Mouse (Mus musculus): ENCODE data around the gene Adssl1.

Gene Adssl1

DNA sequence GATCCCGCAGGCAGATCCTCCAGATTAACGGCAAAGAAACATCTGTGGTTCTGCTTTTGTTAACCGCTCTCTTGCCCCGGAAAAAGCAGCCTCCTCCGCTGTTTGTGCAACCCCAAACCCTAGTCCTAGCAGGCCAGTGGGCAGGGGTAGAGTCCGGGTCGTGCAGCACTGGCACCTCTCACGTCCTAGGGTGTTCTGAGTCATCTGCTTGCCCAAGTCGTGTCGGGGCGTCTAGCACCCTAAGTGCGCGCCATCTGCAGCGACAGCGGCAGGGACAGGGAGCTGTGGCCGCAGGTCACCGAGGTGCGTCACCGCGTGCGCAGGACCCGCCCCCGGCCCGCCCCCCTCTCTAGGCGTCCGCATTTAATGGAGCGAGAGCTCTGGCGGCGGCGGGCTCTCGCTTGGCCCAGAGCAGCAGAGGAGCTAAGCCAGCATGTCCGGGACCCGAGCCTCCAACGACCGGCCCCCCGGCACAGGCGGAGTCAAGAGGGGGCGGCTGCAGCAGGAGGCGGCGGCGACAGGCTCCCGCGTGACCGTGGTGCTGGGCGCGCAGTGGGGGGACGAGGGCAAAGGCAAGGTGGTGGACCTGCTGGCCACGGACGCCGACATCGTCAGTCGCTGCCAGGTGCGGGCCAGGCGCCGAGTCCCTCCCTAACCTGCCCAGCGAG lies at the start of gene Adssl1:
TSS of gene Adssl1 (plus strand) at position 360 of the 668 bp plus-strand sequence.
- no peak for DNase-seq (ENCODE audit: low spot score in 2 of 2)

DNA sequence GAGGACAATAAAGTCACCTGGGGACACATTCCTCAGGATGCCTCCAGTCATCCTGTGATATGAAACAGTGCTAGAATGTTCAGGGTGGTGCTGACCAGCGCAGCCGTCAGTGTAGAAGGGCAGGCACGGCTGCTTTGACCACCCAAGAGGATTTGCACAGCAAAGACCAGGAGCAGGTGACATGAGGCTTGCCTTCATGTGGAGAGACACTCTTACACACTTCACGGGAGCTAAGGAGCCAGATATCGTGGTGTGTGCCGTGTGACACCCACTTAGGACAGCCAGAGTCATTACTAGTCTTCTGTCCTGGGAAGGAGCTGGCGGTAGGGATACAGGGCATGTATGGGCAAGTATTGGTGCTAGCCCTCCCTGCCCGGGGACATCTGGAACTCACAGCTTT lies 49.7 kb upstream of the Adssl1 start:
- DNase-seq (ENCODE audit: low spot score in 2 of 2): no peak

DNA sequence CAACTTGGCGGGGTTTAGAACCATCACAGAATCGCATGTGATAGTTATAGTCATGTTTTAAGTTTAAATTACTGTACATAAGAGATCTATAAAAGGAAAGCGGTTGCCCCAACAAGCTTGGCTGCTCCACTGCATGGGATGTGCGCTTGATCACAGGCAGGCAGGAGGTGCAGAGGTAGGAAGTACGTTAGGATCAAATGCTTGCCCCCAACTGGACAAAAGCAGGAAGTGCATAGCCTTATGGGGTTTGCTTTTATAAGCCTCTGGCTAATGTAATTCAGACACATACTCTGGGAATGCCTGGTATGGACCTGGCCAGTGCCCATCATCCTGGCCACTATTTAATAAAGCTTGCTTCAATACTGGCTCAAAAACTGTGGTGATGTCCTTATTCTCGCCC lies 48.8 kb upstream of the Adssl1 start:
- DNase-seq (ENCODE audit: low spot score in 2 of 2): no peak

DNA sequence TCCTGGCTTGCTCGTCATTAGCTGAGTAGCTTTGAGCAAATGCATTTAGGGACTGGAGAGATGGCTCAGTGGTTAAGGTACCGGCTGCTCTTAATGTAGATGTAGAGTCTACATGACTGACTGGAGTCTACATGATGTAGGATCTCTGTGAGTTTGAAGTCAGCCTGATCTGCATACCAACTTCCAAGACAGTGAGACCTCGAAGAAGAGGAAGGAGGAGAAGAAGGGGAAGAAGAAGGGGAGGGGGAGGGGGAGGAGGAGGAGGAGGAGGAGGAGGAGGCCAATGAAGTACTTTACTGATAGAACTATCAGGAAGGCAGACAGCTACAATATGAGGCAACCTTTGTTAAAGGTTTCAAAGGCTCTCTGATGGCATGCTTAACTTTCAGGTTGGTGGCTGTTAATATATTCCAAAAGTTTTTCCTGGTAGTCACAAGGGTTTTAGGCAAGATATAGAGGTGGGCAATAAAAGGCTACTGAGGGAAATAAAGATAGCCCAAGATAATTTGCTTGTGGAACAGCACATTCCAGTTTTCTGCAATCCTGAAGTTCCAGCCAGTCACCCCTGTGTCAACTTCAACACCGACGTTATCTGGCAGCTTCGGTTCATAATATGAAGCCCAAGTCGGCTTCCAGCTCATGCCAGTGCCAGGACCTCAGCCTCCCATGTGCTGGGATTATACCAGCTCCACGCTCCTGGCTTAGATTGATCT lies 44.4 kb upstream of the Adssl1 start:
- DNase-seq (ENCODE audit: low spot score in 2 of 2): no peak

DNA sequence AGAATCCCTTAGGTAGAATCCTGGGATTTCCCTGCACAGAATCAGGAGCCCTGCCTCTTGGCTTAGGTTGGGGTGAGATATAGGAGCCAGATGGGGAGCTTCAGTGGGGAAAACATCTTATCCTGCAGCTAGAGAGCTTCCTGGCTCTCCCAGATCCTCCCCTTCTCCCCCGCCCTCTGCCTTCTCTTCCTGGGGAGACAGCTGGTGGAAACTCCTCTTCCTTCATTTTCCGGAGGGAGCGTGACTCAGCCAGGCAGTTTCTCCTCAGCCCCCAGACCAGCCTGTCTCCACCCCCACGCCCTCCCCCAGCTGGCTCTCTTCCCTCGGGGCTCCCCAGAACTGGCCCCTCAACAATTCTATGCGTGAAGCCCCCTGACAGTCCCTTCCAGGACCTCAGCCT lies 43.5 kb upstream of the Adssl1 start:
- peak; percentile 46 to 80 for DNase-seq (ENCODE audit: low spot score in 2 of 2)

DNA sequence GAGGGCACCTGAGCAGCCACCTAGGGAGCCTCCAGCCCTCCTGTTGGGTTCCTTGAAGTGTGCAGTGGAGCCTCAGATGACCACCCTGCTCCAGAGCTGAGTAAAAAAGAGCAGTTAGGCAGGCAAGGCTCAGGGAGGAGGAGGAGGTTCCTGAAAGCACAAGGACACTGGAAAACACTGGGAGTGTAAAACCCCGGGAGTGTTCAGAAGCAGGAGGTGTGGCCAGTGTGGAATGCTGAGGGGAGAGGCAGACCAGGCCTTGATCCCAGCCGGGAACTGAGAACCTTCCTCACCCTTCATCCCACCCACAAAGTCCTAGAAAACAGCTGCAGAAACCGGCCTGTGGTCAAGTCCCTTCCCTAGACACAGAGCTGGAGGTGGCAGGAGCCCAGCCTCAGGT lies 43.1 kb upstream of the Adssl1 start:
- DNase-seq (ENCODE audit: low spot score in 2 of 2): no peak

DNA sequence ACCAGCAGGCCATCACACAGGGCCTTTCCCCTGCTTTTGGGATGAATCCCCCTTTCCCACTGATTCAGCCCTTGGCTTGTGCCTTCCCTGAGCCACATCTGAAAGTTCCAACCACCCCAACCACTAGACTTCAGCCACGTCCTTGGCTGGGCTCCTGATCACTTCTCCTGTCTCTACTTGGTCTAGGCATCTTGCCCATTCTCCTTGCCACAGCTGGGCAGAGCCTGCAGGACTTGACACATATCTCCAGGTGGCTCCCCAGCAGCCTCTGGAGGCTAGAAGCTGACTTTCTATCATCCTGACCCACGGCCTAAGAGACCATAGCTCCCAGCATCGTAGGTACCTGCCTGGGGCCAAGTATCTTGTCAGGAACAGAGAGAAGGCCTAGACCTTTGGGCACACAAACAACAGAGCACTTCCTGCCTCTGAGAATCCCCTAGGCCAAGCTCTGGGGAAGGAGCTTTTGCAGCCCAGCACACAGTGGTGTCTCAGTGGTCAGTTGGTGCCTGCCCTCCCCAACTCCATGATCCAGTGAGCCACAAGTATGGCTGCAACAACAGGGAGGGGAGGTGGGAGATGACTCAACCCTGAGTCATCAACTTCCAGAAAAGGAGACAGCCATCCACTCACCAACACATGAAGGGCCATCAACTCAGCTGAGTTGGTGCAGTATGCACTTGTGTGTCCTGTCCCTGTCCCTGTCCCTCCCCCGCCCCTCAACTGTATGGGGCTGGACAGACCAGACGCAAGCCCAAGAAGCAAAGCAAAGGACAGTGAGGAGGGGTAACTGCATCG lies 41.4 kb upstream of the Adssl1 start:
- DNase-seq (ENCODE audit: low spot score in 2 of 2): no peak

DNA sequence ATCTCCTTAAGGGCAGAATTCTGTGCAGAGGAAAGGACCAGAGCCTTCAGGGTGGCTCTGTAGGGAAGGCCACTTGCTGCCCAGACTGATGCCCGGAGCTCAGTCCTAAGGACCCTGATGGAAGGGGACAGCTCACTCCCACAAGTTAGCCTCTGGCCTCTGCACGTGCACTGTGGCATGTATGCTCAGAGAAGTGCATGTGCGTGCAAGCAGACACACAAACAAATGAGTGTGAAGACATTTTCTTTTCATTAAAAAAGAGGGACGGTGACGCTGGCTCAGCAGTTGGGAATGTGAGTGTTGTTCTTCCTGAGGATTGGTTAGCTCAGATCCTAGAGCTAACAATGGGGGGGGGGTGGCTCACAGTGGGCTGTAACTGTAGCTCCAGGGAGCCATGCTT lies 40.4 kb upstream of the Adssl1 start:
- DNase-seq (ENCODE audit: low spot score in 2 of 2): no peak

DNA sequence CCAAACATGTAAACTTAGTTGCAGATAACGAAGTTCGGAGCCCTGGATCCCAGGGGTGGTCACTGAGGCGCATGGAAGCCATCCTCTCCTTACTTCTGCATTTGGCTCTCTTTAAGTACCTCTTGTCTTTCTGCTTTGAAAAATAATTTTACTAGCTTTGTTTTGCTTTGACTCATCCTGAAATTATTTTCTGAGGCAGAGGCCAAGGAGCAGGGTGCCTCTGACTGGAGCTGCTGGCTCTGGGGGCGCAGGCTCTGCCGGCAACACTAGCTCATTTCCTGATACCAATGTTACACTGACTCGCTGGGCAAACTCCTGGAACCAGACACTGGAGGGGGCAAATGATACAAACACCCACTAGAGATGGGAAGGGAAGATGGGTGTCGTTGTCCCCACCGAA lies 39.9 kb upstream of the Adssl1 start:
- no peak for DNase-seq (ENCODE audit: low spot score in 2 of 2)

DNA sequence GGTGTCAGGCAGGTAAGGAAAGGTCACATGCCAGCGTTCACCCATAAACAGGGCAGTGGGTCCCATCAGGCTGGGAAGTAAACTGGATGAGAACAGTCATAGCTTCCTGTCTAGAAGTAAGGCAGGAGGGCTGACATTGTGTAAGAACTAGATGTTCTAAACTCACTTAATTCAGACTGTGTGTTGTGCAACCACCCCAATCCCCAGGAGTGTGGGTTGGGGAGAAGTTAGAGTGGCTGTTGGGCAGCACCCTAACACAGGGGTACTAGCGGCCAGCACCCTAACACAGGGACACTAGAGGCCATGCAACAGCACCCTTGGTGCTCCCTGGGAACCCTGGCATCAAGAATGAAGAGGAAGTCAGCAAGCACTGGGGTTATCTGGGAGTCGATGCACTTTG lies 38.7 kb upstream of the Adssl1 start:
- no peak for DNase-seq (ENCODE audit: low spot score in 2 of 2)

DNA sequence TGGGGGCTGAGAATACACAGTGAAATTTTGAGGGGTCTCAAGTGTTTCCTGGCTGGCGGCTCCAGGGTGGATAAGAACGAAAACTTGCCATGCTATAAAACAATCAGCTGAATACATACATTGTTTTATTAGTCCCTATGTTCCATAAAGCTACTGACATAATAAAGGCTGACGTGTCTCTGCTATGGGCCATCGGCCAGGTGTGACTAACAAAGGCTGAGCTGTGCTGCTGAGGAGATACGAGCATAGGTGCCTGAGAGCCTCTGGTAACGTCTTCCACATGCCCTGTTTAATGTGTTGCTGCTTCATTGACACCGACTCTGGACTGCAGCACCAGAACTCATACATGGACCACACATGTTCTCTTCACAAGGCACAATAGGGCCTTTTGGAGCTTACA lies 34.9 kb upstream of the Adssl1 start:
- DNase-seq (ENCODE audit: low spot score in 2 of 2): no peak

DNA sequence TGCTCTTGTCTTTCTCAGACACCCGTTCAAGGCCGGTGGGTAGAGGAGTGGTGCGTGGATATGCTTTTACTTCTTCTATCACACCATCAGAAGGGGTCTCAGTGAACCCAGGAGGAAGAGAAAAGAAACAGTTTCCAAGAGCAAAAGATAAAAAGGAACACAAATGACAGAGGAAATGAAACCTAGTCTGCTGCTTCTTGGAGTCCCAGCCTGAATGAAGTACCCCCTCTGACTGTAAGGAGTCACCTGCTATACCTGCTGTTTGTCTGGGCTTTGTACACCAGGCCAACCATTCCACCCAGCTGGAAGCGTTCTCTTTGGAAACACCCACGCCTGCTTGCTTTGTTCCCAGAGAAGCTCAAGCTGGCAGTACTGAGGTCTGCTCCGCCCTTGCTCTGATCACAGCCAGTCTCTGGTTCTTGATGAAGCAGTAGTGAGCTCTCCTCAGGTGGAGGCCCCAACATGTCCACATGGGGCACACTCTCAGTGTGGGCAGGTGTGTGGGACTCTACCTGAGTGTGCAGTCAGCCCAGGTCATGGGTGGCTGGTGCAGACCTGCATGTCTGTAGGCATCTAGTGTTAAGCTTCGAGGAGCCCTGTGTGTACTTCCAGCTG lies 33.8 kb upstream of the Adssl1 start:
- DNase-seq (ENCODE audit: low spot score in 2 of 2): peak; percentile 59 to 70

DNA sequence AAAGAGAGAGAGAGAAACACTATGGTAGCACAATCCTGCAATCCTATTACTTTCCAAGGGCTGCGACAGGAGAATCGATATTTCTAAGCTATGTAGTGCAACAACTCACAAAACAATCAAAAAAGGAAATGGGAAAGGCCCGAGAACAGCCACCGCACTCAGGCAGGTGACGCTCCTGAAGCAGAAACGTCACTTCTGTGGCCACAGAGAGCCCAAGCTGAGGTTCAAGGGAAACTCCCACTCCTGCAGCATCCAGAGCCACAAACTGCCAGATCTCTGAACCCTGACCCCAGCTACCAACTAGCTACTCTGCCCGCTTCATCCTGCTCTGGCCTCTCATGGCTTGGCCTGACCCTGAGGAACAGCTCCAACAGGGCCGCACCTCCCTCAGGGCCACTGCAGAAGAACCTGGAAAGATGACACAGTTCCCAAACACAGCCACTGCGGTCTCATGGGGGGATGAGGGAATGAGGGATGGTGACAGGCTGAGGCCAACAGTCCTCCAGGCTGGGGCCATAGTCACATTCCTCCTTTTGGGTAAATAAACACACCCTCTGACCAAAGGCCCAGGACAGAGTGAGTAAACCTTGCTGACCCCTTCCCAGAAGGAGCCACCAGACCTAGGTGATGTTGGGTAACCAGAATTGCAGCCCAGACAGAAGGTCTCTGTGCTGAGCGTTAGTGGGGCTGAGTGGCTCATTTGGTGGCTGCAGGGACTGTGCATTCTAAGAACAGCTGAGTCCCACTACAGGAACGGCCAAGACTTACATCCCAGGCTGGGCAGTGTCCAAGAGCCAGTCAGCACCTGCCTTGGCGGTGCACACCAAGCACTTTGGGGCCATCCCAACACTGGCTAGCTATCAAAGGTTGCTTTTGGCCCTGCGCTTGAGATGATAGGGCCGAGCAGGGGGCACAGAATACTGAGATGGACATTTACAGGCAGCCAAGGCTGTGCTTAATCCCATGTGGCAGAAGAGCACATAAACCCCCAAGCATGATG lies 32.4 kb upstream of the Adssl1 start:
- no peak for DNase-seq (ENCODE audit: low spot score in 2 of 2)

DNA sequence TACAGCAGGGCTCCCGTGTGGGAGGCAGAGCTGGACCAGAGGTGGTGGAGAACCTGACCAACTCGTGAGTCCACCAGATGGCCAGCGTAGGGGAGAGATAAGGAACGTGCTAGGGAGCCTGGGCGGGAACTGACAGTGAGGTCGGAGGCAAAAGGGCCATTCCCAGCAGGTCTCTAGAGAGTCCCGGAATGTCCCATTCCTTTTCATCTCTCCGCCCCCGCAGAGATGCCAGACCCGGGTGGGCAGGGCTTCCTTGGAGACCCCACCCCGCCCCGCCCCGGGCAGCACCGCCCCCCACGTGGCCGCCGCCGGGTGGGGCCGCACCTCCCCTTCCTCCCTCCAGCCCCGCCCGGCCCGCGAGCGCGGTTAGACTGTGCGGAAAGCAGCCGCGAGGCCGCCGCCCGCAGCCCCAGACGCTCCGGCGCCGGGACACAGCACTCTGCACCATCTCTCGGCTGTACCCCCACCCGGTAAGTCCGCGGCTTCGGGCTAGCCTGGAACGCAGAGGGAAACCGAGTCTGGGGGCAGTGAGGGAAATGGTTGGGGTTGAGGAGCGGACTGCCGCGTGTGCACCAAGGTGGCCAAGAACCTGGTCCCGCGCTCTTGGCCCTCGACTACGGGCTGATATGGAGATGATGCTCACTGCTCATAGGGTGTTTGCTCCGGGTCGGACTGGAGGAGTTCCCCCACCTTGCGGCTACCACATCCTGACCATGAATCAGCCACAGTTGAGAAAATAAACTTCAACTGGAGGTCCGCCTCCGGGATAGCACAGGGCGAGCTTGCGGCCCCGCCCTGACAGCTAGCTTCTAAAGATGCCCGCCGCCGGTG lies 31.2 kb upstream of the Adssl1 start, which contains the start of gene Inf2:
TSS of gene Inf2 (plus strand) at position 359 of the 831 bp plus-strand sequence.
- peak; percentile 75 to 83 for DNase-seq (ENCODE audit: low spot score in 2 of 2)

DNA sequence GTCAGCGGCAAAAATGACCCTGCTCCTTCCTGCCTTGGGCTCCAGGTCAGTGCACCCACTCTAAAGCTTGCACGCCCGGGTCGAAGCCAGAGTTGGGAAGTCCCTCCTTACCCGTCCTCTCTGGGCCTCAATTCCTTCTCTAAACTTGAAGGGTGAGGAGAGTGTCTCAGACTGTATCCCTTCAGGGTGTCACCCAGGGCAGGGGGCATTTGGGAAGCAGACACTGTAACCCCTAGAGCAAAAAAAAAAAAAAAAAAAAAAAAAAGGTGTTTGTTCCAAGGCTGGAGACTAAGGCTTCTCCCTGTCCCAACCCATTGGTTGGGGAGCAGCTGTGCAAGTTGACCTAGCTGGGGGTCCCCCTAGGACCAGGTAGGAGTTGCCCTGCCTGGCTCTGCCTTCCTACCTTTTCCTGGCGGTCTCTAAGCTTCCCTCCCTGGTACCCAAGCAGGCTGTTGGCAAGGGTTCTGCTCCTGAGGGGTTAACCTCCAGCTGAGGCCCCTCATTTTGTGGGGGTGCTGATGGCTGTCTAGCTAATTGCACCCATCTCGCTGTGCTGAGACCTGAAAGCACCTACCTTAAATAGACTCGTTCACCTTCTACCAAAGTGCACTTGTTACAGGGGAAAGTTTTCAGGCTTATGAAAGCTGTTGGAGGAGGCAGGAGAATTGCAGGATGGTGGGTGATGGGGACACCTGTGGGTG lies 30.2 kb upstream of the Adssl1 start:
- no peak for DNase-seq (ENCODE audit: low spot score in 2 of 2)

DNA sequence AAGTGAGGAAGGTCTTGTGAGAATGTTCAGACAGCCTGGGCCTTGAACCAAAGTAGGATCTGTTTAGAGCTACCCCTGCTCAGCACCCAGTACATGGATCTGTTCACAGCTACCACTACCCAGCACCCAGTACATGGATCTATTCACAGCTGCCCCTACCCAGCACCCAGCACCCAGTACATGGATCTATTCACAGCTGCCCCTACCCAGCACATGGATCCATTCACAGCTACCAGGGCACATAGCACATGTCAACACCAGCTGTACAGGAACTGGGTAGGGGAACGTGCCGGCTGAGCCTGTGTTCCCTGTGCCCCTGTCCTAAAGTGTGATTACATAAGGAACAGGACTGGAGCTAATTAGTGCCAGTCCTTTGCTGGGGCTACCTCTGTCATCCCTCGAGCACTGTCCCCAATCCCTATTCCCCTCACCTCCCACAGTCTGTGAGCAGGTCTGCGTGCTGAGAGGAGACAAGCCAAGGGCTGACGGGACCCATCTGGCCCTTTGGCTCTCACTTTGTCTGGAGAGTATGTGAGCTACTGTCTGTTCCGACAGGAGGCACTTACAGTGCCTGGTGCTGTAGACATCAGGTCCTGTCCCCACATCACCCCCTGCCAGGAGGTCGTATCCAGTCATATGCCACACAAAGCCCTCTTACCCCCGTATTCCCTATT lies 29.1 kb upstream of the Adssl1 start:
- DNase-seq (ENCODE audit: low spot score in 2 of 2): no peak

DNA sequence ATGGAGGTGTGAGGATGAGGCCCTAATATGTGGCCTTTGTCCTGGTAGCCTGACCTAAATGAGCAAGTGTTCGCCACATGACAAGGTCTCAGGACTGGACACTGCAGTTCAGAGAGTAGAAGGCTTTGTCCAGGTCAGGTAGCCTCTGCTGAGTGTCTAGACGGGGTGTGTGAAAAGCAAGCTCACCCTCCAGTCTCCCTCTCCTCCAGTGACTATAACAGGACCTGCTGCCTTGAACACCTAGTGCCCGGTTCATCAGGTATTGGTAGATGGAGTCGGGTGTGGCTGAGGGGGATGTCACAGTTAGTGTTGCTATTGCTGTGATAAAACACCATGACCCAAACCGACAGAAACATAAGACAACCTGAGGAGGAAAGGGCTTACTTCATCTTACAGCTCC lies 28.6 kb upstream of the Adssl1 start:
- DNase-seq (ENCODE audit: low spot score in 2 of 2): no peak

DNA sequence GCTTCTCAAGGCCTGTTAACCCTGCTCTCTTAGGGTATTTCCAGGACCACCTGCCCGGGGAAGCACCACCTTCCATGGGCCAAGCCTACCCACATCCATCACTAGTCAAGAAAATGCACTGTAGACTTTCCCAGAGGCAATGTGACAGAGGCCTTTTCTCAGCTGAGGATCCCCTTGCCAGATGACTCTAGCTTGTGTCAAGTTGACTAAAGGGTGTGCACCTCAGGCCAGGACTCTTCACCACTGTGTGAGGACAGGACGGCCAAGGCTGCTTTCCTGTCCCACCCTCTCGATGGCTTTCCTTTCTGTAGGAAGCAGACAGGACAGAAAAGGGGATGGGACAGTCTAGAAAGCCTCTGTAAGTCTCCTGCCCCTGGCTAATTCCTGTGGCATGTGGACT lies 28.1 kb upstream of the Adssl1 start:
- DNase-seq (ENCODE audit: low spot score in 2 of 2): no peak
